Mouse (Mus musculus) urinary bladder, adult 18-20 months (tissue): ENCODE measurements around the gene Cacna2d3.

Experiments
- DNase-seq, 2 experiments: peaks; one replicate each; pipeline ENCODE4 v3.0.0; 2022; ENCODE audit warnings: low spot score in 2 of 2, mixed read lengths in 2 of 2

Gene Cacna2d3

DNA sequence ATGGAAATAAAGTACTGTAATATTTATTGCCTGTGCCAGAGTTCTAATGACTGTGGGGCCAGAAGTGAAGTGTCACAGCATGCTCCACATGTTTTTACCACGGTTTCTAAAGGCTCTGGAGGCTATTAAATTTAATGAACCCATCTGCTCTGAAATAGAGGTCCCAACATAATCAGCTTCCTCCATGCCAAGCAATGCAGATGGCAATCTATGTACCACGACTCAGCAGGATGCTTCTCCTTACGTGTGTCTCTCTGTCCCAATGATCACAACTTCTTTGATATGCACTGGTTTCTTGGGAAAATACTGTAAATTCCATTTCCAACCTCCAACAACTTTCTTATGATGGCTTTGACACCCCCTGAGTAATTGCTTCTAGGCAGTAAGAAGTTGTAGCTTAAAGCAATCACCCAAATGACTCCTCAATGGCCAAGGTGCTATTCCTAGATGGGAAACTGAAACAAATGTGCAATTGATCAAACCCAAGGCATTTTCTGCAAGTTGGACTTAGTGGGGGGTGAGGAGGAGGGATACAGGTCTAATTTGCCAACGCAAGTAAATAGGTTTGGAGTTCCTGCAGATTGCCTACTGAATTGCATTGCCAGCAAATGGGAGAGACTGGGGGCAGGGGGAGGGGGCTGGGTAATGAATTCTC is 557.5 kb downstream of the Cacna2d3 start:
- DNase-seq = no peak

DNA sequence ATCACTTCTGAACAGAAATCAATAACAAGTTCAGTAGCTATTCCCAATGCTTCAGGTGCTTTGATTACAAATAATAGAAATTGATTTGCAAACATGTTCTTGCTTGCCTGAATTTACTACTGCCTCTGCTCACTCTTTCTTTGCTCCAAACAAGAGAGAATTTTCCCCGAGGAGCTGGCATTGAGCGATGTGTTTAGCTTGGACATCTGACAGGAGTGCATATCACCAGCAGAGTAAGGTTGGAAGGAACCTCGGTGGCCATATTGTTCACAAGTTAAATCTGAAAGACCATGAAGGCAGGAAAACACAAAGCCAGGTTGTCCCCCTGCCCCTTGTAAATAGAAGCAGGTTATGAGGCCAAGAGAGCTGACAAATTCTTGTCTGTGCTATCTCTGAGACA is 561.9 kb downstream of the Cacna2d3 start:
- no peak for DNase-seq

DNA sequence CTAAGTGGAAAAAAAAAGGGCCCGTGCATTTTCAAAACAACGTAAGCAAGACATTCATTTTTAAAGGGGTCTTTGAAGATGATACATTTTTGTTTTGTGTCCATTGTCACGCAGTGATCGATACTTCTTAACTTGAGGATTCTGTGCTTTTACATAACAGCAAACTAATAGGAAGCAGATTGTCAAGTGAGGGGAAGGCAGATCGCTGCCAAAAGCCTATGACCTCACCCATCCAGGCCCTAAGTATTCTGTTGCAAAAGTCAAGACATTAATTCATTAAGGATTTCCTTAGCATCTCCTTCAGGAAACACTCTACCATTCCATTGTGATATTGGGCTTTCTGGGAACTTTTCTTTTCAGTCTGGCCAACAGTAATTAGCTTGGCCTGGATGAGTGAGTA is 564.6 kb downstream of the Cacna2d3 start:
- DNase-seq = no peak

DNA sequence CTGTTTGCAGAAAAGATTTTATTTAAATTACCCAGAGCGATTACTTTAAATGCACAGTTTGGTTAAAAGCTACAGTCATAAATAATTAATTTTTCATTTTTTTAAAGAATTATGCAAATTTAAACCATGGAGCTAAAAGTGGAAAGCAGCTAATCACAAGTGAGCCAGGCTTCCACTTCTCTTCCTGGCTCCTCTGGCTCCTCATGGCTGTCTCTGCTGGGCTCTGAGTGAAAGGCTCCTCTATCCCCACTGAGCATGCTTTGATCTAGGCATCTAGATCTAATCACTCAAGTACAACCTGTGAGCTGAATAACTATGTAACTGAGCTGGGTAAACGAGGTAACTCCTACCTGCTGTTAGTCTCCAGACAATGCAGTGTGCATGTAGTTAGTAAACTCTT is 577.5 kb downstream of the Cacna2d3 start:
- DNase-seq = no peak

DNA sequence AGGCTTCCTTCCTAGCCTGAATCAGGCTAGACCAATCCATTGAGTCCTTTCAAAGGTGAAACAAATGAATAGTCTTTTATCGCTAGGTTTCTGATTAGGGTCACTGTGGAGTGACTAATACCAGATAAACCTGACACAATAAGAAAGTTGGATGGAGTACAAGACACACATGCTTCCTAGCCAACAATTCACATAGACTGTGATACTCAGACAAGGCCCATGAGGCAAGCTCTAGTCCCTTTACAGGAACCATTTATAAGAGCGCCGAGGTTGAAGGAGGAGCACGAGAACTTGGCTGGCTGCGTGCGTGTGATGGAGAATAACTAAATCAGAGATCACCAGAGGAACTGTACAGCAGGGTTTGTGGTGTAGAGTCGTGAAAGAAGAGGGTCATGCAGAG is 584.0 kb downstream of the Cacna2d3 start:
- no peak for DNase-seq

DNA sequence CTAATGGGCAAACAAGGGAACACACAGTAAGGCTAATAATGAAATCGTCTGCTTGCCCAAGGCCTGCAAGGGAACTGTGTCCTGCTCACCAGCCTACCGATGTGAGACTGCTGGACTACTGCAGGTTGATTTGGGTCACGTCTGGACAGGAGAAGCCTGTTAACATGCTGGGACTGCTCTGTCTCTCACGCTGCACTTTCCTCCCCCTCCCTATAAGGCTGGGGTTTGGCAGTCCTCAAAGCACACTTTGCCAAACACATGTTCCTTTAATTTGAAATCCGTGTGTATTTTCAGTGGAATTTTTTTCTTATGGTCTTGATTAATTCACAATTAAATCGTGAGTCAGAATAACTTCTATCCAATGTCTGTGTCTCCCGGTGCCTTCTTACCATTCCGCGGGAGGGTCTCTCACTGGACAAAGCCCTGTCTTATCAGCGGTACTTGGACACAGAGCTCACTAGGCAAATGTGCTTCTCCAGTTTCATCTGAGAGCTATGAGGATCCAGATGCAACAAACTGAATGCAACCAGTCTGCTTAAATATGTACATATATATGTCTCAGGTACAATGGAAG is 584.6 kb downstream of the Cacna2d3 start:
- DNase-seq = no peak

DNA sequence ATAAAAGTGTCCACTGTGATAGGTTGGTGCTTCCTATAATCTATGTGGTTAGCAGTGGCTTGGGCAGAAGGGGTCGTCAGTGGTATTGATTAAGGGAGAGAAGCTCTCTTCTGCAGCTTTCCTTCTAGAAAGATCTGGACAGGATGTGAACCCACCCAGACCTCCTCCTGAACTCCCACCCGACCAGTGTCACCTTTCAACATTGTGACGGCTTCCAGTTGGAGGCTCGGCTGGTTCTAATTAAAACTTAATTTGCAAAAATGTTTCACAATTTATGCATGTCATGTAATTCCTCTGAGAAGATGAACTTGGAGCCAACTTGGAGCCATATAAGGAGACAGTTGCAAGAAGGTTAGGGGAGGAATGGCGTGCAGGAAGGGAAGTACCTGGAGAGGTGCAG is 586.8 kb downstream of the Cacna2d3 start:
- no peak for DNase-seq

DNA sequence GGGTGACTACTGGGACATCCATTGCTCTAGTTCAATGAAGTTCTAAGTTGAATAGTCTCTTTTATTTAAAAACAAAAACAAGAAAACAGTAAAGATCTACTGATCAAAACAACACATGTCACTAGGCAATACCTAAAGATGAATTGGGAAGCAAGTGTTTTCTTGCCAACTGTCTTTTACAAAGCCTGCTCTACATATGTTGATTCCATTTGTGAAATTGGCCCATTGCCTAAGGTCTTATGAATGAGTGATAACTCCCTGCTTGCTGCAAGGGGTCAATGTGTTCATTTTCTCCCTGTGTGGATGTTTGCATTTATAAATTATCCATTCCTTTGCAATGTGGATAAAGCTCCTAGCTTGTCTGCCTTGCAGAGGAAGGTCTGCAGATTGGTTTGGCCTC is 591.2 kb downstream of the Cacna2d3 start:
- no peak for DNase-seq

DNA sequence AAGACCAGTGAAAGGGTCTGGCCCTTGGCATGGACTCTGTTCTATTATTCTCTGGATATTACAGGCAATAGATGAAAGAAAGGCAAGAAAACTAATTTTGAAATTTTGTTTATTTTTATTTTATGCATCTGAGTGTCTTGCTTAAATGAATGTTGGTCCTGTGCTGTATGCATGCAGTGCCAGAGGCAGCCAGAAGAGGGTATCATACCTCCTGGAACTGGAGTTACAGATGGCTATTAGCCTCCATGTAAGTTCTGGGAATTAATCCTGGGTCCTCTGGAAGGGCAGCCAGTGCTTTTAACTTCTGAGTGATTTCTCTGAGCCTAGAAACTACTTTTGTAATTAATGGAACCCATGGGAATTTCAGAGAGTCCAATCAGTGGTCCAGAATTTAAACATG is 597.8 kb downstream of the Cacna2d3 start:
- no peak for DNase-seq

DNA sequence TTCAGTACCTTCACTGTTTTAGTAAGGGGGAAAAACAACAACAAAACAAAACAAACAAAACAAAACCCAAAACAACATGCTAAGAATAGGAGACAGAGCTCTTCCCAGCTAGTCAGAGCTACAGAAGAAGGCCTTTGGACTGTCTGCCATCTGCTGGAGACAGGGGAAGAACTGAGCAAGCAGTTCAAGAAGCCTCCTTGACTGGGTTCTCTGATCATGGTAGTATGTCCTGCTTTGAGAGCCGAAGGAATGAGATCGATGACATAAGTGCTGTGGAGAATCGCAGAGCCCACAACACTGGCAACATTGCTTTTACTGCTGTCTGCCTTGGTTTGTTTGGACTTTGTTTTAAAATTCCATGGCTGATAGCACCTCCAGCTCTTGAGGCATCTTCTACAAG is 598.9 kb downstream of the Cacna2d3 start:
- no peak for DNase-seq

DNA sequence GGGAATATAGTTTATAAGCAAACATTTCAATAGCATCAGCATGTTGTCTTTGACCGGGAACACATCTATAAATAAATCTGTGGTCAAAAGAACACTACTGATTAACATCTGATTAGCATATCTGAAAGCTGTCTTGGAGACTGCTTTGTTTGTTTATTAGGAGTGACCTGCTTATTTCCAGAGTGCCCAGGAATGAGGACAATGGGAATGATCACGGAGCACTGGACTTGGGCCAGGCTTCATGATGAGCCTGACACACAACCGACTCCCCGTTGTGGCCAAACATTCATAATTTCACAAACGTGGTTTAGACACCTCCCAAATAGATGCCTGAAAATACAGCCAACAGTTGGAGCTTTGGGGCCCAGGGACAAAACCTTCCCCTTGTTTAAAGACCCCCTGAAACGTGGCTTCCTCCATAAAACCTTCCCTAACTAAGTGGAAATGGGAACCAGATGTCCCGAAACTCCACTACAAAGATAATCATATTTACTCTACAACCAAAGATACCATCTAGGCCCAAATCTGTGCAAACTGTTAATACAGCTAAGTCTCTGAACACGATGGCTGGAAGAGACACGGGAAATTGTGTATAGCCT is 607.7 kb downstream of the Cacna2d3 start:
- no peak for DNase-seq

DNA sequence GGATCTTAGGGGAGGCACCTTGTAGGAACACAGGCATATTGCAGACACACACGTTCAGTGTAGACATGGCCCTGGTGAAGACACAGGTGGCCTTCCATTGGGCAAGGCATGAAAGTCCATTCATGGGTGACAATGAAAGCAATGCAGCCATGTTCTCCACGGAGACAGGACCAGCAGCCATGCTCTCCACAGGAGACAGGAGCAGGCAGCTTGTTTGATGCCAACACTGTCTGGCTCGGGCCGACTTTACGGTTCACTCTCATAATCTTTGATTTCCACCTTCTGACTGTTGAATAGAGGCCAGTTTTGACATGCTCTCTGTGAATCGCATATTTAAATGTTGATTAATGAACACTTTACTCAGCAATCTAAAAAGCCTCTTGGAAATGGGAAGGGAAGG is 610.0 kb downstream of the Cacna2d3 start:
- no peak for DNase-seq

DNA sequence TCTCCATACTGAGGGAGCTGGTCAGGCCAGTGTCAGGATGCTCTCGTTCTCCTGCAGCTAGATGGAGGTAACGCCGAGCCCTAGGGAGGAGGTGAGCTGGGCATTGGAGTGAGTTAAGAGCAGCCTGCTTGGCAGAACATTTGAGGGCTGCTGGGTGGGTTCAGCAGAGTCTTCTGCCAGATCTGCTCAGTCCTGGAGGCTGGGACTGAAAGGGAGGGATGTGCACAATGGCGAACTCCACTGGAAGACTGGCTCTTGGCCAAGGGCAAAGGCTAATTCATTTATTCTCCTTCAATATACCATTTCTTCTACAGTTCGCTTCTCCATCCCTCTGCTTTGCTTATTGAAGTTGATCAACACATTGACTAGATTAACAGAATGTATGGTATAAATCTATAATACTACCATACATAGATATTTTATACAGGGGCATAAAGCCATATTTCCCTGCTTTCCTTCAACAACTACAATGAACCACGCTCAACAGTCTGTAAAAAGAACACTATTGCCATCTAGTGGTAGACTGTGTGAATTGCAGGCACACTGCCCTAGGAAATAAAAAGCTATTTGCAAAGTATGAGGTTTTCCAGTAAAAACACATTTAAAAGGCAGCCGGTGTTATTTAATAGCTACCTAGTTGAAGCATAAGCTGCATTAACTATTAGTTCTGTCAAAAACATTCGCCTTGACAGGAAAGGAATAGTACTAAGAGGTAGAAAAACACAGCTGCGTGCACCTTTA is 611.1 kb downstream of the Cacna2d3 start:
- no peak for DNase-seq

DNA sequence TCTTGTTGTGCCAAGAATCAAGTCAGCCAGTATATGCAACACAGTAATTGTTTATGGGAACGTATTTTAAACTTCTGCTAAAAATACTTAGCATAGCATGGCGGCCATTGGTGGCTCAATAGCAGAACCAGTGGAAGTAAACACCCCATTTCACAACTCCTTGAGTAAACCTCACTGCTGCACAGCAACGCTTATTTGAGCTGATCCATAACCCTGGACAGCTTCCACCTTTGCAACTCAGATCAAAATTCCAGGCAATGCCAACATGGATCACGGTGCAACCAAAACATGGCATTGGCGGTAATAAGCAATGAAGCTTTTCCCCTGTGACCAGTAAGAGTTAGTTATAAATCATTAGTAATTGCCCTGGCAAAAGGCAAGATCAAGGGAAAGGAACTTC is 614.2 kb downstream of the Cacna2d3 start:
- no peak for DNase-seq

DNA sequence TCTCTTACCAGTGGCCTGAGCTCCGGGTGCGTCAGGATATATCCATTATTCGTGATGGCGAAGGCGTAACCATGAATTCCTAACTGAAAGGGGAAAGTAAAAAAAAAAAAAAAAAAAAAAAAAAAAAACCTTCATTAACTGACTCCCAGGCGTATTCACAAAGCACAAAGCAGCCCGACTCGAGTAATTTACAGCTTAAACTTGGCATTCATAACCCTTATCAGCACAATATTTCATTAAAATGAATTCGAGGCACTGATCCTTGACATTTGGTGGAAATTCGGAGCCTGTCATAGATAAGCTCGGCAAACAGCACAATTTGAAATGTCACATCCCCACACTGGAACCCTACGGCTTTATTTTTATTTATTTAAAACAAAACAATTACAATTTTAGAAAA is 623.9 kb downstream of the Cacna2d3 start:
- no peak for DNase-seq

DNA sequence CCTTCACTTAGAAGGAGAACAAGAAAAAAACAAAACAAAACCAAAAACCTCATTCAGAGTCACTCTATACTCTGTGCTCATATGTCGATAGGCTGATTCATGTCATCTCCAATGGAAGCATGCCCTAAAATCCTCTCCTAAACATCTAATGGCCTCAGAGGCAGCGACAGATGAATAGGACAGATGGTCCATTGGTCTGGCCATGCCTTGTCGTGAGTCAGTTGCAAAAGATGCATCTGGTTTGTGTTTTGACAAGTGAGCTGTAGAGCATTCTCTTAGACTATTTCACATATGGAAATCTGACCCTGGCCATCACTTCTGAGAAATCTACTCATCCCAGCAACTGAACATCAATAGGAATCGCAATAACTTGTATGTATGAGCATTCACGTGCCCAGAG is 626.2 kb downstream of the Cacna2d3 start:
- no peak for DNase-seq

DNA sequence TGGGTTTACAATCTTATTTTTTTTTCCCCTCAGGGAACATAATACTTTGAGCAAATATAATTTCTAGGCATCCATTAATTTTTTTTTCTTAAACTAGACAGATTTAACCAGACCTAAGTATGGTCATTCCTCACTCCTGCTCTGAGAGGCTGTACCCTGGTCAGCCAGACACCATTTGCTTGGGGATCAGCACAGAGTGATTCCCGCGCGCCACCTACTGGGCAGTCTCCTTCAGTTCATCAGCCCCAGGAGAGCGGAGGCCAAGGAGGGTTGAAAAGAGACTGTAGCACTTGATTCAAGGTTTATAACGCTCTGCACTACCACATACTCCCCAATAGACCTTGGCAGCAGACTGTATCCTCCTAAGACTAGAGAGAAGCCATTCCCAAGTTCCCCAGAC is 631.6 kb downstream of the Cacna2d3 start:
- DNase-seq = peak; percentile 60 to 71

DNA sequence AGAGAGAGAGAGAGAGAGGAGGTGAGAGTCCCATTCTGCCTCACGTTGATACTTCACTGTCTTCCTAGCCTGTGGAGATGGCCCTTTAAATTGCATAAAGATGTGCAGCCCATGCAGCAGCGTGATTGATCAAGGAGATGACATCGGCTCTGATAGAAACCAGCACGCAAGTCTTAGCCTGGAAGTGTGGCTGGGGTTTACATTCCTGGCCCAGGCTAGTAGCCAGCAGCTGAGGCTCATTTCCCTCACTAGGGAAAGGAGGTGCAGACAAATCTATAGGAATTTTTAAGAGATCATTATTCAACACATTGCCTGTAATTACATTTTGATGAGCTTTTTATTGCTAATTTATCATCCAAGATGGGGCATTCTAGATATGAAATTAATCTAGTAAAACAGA is 635.1 kb downstream of the Cacna2d3 start:
- DNase-seq = no peak

DNA sequence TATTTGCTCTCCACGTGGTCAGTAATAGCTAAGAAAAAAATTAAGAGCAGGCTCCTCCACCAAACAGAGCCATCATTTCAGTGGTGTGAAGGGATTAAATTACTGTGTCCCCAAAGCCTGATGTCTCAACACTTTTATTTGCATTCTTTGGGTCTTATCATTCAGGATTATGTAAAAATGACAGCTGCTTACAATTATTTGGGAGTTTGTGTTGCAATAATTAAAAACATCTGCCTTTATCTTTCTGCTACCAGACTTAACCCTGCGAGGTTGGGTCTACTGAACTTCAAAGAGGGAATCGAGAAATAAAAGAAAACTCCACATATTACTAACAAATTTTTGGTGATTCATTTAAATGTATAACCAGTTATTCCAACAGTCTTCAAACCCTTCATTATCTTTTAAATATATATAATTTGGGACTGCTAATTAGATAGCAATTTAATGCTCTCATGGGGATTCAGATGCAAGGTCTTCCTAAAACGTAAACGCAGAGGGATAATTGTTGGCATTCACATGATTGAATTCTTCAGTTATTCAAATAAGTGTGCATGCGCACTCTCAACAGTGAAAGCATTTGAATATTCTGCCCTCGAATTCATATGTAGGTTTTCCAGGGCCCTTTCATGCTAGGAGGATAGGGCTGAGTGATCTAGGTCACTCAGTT is 636.0 kb downstream of the Cacna2d3 start:
- no peak for DNase-seq

DNA sequence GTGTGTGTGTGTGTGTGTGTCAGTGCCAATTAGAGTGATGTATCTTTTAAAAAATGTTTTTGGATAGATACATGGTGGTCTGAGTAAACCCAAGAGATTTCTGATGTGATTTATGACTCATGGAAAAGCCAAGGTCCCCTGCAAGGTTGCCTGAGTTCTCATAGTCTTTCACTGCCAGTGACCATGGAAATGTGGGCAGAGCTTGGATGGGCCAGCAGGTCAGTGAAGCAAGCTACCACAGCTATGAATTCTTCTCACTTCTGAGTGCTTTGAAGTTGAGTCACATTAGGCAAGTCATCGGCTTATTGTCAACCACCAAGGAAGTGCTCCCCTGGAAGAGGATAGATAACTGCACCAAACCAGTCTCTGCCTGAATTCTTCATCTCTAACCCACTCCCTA is 639.5 kb downstream of the Cacna2d3 start:
- no peak for DNase-seq

DNA sequence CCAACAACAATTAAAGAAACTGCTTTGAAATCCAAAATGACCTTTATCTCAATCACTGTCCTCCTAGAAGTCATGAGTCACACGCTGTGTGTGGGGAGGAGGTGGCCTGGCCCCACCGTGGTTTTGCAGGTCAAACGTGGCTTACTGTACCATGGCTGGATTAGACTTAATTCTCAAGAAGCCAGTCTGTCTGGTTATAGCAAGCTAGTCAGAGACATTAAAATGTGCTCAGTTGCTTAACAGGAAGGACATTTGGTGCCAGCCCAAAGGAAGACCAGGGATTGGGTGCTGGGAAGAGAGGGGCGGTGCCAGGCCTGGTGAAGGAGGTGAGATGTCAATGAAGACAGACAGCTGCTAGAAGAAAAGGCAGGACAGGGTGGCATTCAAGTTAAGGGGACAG is 641.0 kb downstream of the Cacna2d3 start:
- DNase-seq = peak; percentile 19 to 56

DNA sequence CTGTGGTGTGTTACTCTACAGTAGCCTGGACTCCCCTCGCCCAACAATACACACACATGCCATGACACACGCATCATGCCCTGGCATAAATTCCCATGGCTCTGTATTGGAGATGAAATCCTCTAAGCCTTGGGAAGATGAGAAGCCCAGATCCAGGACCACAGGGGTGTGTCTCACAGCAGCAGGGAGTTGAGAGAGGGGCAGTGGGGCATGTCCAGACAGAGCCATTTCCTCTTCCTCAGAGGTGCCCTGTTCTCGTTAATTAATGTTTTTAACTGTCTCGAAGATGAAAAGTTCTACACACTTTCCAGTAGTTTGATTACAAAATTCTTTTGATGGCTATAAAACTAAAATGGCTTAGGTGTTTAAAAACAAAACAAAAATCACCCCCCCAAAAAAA is 641.4 kb downstream of the Cacna2d3 start:
- no peak for DNase-seq
